Mouse (Mus musculus): ENCODE measurements at regions not wholly inside any gene's neighbourhood (a gene's known extent, or its start where the extent isn't known, plus 50 kb on each side); places are given as distances from the start of the nearest gene placed in this dataset.
A peak's percentile ranks its signal among the peaks of the same experiment; 100 is the strongest.

- Histone ChIP-seq H3K27me3 (replicated peaks) (no peaks in the 10 kb centered on the region), H3K4me2 (ENCODE audit: insufficient read depth, low read depth, poor library complexity, severe bottlenecking) (peak overlapping the region; percentile 72), H3K4me3 (replicated peaks in 1 of 3; ENCODE audit: low read depth in 2 of 3, low read length in 2 of 3, poor library complexity in 1 of 3) (no peak overlapping the region), H3K9ac (ENCODE audit: insufficient read depth, low read depth) (peak overlapping the region; percentile 42; the same call in 1 of the 2 replicates), H3K79me2 (replicated peaks; ENCODE audit: control insufficient read depth, extremely low read depth, insufficient read depth, poor library complexity, severe bottlenecking) (no peaks in the 10 kb centered on the region), H3K36me3 (replicated peaks in 1 of 2; ENCODE audit: control insufficient read depth in 1 of 2, insufficient read depth in 1 of 2, low read length in 1 of 2) (no peaks in the 10 kb centered on the region), H3K4me1 (ENCODE audit: control insufficient read depth in 1 of 2, insufficient read depth in 2 of 2) (peaks cover 19 to 62% of the 10 kb centered on the region in 2 experiments), H3K27ac (ENCODE audit: insufficient read depth, low read depth) (peak overlapping the region; percentile 84), H3K9me3 (replicated peaks; ENCODE audit: low read length) (no peaks in the 10 kb centered on the region)
- TF ChIP-seq POLR2AphosphoS2 (IDR thresholded peaks at IDR 0.05; ENCODE audit: low read depth, low read length), result no peak
- TF ChIP-seq MAFK (IDR thresholded peaks at IDR 0.05; ENCODE audit: insufficient replicate concordance, low read length), result 0 out of 2 replicates have a peak, but pooled peaks have one; percentile 25
- TF ChIP-seq ZKSCAN1 (IDR thresholded peaks at IDR 0.05; ENCODE audit: borderline replicate concordance, low read depth, low read length), result no peak
- peak; percentile 61; the same call in 1 of the 2 replicates for TF ChIP-seq JUND (conservative IDR thresholded peaks at IDR 0.05; ENCODE audit: low read depth, low read length)
- 0 out of 2 replicates have a peak, but pooled peaks have one; percentile 51 for TF ChIP-seq TBP (conservative IDR thresholded peaks at IDR 0.05; ENCODE audit: low read depth, low read length)
- peak; percentile 91; the same call in 1 of the 2 replicates for TF ChIP-seq CHD2 (IDR thresholded peaks at IDR 0.05; ENCODE audit: low read length)
- TF ChIP-seq POLR2A (IDR thresholded peaks at IDR 0.05; ENCODE audit: low read depth, low read length), result peak; percentile 34; the same call in 1 of the 2 replicates
- peak; percentile 49; the same call in 1 of the 2 replicates for TF ChIP-seq ZNF384 (IDR thresholded peaks at IDR 0.05; ENCODE audit: low read depth, low read length)
- peak; percentile 43; the same call in 1 of the 2 replicates for TF ChIP-seq JUN (IDR thresholded peaks at IDR 0.05; ENCODE audit: insufficient read depth, low read depth, low read length)
- TF ChIP-seq IRF4 (IDR thresholded peaks at IDR 0.05; ENCODE audit: low read depth, low read length), result peak; percentile 85
- TF ChIP-seq MEF2A (IDR thresholded peaks at IDR 0.05; ENCODE audit: borderline replicate concordance, low read depth, low read length), result peak; percentile 71
- TF ChIP-seq ETS1 (conservative IDR thresholded peaks at IDR 0.05; ENCODE audit: low read depth, low read length), result peak; percentile 89
- peak; percentile 87 for TF ChIP-seq TCF12 (IDR thresholded peaks at IDR 0.05; ENCODE audit: low read depth, low read length)
- no peak; the same call in 1 of the 2 replicates for TF ChIP-seq RAD21 (IDR thresholded peaks at IDR 0.05; ENCODE audit: low read depth, low read length)
- peak; percentile 96 for TF ChIP-seq EP300 (IDR thresholded peaks at IDR 0.05; ENCODE audit: low read length)
- peak; percentile 52; the same call in 1 of the 2 replicates for TF ChIP-seq BHLHE40 (IDR thresholded peaks at IDR 0.05; ENCODE audit: low read depth, low read length)
- no peak; the same call in none of the 2 replicates for TF ChIP-seq SIN3A (IDR thresholded peaks at IDR 0.05; ENCODE audit: low read length)
- dilution Hi-C loops (cut with MboI; ENCODE audit: extremely low pct_ligation_motif_present, extremely low pct_unique_long_range_greater_than_20kb, low sequenced_read_pairs) (no loop called here), in situ Hi-C loops (cut with MboI; ENCODE audit: low pct_ligation_motif_present, low pct_unique_long_range_greater_than_20kb, low sequenced_read_pairs) (no loop called here)
- DNase-seq (ENCODE audit: extremely low read depth), result peak; percentile 42
Observed at GRCm38 (mm10) chr10:96263544-96263943, 127.1 kb downstream of the Gm5426 start.

GRCm38 (mm10) chr10:96264433-96264832, 128.0 kb downstream of the Gm5426 start:
- peak overlapping the region; percentile 94 for H3K27ac ChIP-seq (ENCODE audit: insufficient read depth, low read depth)
- H3K27me3 ChIP-seq (replicated peaks), result no peaks in the 10 kb centered on the region
- H3K4me3 ChIP-seq (replicated peaks in 1 of 3; ENCODE audit: low read depth in 2 of 3, low read length in 2 of 3, poor library complexity in 1 of 3), result no peak overlapping the region
- in situ Hi-C loops (cut with MboI; ENCODE audit: low pct_ligation_motif_present, low pct_unique_long_range_greater_than_20kb, low sequenced_read_pairs), result no loop called here
- peaks cover 21 to 62% of the 10 kb centered on the region in 2 experiments for H3K4me1 ChIP-seq (ENCODE audit: control insufficient read depth in 1 of 2, insufficient read depth in 2 of 2)
- DNase-seq (ENCODE audit: extremely low read depth), result no peak
- peak overlapping the region; percentile 40 for H3K9ac ChIP-seq (ENCODE audit: insufficient read depth, low read depth)
- no peaks in the 10 kb centered on the region for H3K36me3 ChIP-seq (replicated peaks in 1 of 2; ENCODE audit: control insufficient read depth in 1 of 2, insufficient read depth in 1 of 2, low read length in 1 of 2)
- dilution Hi-C loops (cut with MboI; ENCODE audit: extremely low pct_ligation_motif_present, extremely low pct_unique_long_range_greater_than_20kb, low sequenced_read_pairs), result no loop called here
- H3K4me2 ChIP-seq (ENCODE audit: insufficient read depth, low read depth, poor library complexity, severe bottlenecking), result peak overlapping the region; percentile 72
- TF ChIP-seq MYC (IDR thresholded peaks at IDR 0.05; ENCODE audit: low read depth, low read length) (no peak), RCOR1 (conservative IDR thresholded peaks at IDR 0.05; ENCODE audit: low read depth, low read length) (no peak), ZC3H11A (IDR thresholded peaks at IDR 0.05; ENCODE audit: low read depth, low read length) (no peak), ETS1 (conservative IDR thresholded peaks at IDR 0.05; ENCODE audit: low read depth, low read length) (peak; percentile 31; the same call in 1 of the 2 replicates), NRF1 (IDR thresholded peaks at IDR 0.05; ENCODE audit: low read depth, low read length) (no peak), GABPA (IDR thresholded peaks at IDR 0.05; ENCODE audit: insufficient replicate concordance, low read depth, low read length) (no peak), EP300 (IDR thresholded peaks at IDR 0.05; ENCODE audit: low read length) (peak; percentile 44; the same call in 1 of the 2 replicates), CHD1 (IDR thresholded peaks at IDR 0.05; ENCODE audit: low read depth, low read length) (no peak), POLR2AphosphoS2 (IDR thresholded peaks at IDR 0.05; ENCODE audit: low read depth, low read length) (no peak), HCFC1 (IDR thresholded peaks at IDR 0.05; ENCODE audit: low read depth, low read length) (no peak), UBTF (IDR thresholded peaks at IDR 0.05; ENCODE audit: low read depth, low read length) (no peak), ZNF384 (IDR thresholded peaks at IDR 0.05; ENCODE audit: low read depth, low read length) (peak; percentile 99), ZKSCAN1 (IDR thresholded peaks at IDR 0.05; ENCODE audit: borderline replicate concordance, low read depth, low read length) (no peak; the same call in 1 of the 2 replicates), BHLHE40 (IDR thresholded peaks at IDR 0.05; ENCODE audit: low read depth, low read length) (peak; percentile 13; the same call in 1 of the 2 replicates)
- no peaks in the 10 kb centered on the region for H3K79me2 ChIP-seq (replicated peaks; ENCODE audit: control insufficient read depth, extremely low read depth, insufficient read depth, poor library complexity, severe bottlenecking)
- H3K9me3 ChIP-seq (replicated peaks; ENCODE audit: low read length), result no peaks in the 10 kb centered on the region

Data from CH12.LX (cell line).